Mouse (Mus musculus) limb, embryonic 13.5 days (tissue): ENCODE measurements around the gene Bbs5. TPM values are rescaled to one million over a fixed set of nuclear protein-coding genes. Genes with fewer than 3 reads are reported as not detected.

Experiments
- ATAC-seq: fragments of 200-750 bp; cut with Nextera tagmentation; 2 replicates; pipeline ENCODE4 v1.8.0; 2017; ENCODE audit warnings: low read depth, moderate number of reproducible peaks, moderate TSS enrichment; ENCODE audit not compliant: low FRiP score
- H3K27ac ChIP-seq: fragments of 300-500 bp; sonication (generic); 2 replicates; pipeline ENCODE4 v1.5.1; 2015; ENCODE audit warnings: inconsistent platforms, mild to moderate bottlenecking, moderate library complexity
- H3K27me3 ChIP-seq: fragments of 300-500 bp; sonication (generic); 2 replicates; pipeline ENCODE4 v1.6.1; 2015; ENCODE audit warnings: mild to moderate bottlenecking, inconsistent platforms
- H3K36me3 ChIP-seq: fragments of 300-500 bp; sonication (generic); 2 replicates; pipeline ENCODE4 v1.6.1; 2015; ENCODE audit warnings: inconsistent platforms, mild to moderate bottlenecking, moderate library complexity
- H3K4me1 ChIP-seq: fragments of 300-500 bp; sonication (generic); 2 replicates; pipeline ENCODE4 v1.6.1; 2015; ENCODE audit warnings: inconsistent platforms
- H3K4me2 ChIP-seq: fragments of 300-500 bp; sonication (generic); replicated peaks from 2 replicates; pipeline ENCODE4 v1.6.1; 2015; ENCODE audit warnings: inconsistent platforms, mild to moderate bottlenecking, moderate library complexity
- H3K4me3 ChIP-seq: fragments of 300-500 bp; sonication (generic); 2 replicates; pipeline ENCODE4 v1.5.1; 2015; ENCODE audit warnings: moderate library complexity, mild to moderate bottlenecking, inconsistent platforms
- H3K9ac ChIP-seq: fragments of 300-500 bp; sonication (generic); 2 replicates; pipeline ENCODE4 v1.6.1; 2015; ENCODE audit warnings: mild to moderate bottlenecking, inconsistent platforms
- H3K9me3 ChIP-seq: fragments of 300-500 bp; sonication (generic); 2 replicates; pipeline ENCODE4 v1.6.1; 2016; ENCODE audit warnings: inconsistent platforms
- WGBS: fragments of 180-500 bp; shearing (Covaris S2); methylation state at CpG from one replicate; pipeline ENCODE4 v1.1.7; 2015; 5-methylcytosine and 5-hydroxymethylcytosine counted together
- polyA plus RNA-seq: library from polyadenylated mRNA; unstranded; fragments of >200 nt; fragmentation: Nextera tagmentation; extraction: Ambion mirVana; gene quantifications from 2 replicates; pipeline ENCODE4 v1.2.1, GENCODE M21; 2015

The Bbs5 gene
- polyA plus RNA-seq, 1 experiment from 2014 or later, result 20.5 TPM

DNA sequence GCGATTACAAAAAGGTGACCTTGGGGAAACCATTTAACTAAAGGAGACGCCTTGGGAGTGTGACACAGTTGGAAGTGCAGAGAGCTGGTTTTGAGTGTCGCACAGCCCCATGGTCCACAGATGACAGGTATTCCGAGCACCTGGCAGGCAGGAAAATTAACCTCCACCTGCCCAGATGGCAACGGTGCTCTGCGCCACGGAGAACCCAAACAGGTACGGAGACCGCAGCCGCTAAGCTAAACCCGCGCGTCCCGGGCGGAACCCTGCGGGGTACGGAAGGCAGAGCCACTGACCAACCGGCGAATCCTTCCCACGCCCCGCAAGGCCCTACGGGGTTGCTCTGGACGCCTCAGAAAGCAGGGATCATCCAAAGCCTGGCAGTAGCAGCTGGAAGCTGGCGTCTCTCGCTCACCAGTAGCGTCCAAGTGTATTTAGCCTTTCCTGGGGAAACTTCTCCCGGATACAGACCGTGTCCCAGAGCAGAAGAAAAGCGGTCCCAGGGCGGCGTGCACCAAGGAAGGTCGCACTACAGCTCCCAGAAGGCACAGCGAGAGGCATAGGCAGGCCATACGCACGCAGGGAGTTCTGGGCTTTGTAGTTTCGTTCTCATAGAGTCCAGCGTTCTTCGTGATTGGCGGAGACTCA is 66.1 kb downstream of the Bbs5 start, which contains the start of gene Fastkd1:
Fastkd1 (minus strand) TSS at position 536 of the 645 bp plus-strand sequence.
- Histone ChIP-seq H3K4me3 (peak within 1 kb of the TSS; percentile 84), H3K9me3 (no peaks in the 10 kb centered on the region), H3K9ac (peak within 1 kb of the TSS; percentile 79), H3K27ac (peak within 1 kb of the TSS; percentile 48; the same call in 1 of the 2 replicates), H3K36me3 (peaks cover 10% of the 10 kb centered on the region; the same call in 1 of the 2 replicates), H3K27me3 (peaks cover 3% of the 10 kb centered on the region; the same call in 1 of the 2 replicates), H3K4me2 (peak within 1 kb of the TSS; percentile 78), H3K4me1 (no peaks in the 10 kb centered on the region)
- WGBS, result under 1% methylated on average over 39 of the region's 39 CpGs
- peak; percentile 98 for ATAC-seq

GRCm38 (mm10) chr2:69713626-69714014 is 66.6 kb downstream of the Bbs5 start:
- Histone ChIP-seq H3K4me1 (no peaks in the 10 kb centered on the region), H3K27me3 (peaks cover 3% of the 10 kb centered on the region; the same call in 1 of the 2 replicates), H3K4me3 (peak overlapping the region; percentile 84), H3K9me3 (no peaks in the 10 kb centered on the region), H3K4me2 (peak overlapping the region; percentile 78), H3K9ac (no peak overlapping the region), H3K36me3 (peaks cover 10% of the 10 kb centered on the region; the same call in 1 of the 2 replicates), H3K27ac (no peak overlapping the region)
- no peak for ATAC-seq
- 34% methylated on average over 4 of the region's 4 CpGs for WGBS

DNA sequence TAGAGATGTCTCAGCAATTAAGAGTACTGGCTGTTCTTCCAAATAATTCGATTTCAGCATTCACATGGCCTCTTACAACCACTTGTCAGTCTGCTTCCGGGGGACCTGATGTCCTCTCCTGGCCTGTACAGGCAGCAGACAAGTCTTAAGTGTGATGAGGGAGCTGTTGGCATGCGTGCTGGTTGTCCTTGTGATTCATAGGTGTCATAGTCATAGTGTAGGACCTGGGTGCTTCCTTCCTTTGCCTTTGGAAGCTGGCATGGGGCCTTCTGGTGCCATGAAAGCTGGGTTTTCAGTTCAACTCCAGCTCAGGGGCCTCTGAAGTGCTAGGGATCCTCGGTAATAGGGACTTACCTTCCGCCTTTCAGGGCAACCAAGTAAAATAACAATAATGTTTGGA is 67.2 kb downstream of the Bbs5 start:
- Histone ChIP-seq H3K9me3 (no peaks in the 10 kb centered on the region), H3K36me3 (peaks cover 10% of the 10 kb centered on the region; the same call in 1 of the 2 replicates), H3K27ac (no peak overlapping the region), H3K4me3 (no peak overlapping the region), H3K4me2 (no peak overlapping the region), H3K9ac (no peak overlapping the region), H3K4me1 (no peaks in the 10 kb centered on the region), H3K27me3 (peaks cover 3% of the 10 kb centered on the region; the same call in 1 of the 2 replicates)
- no peak for ATAC-seq
- 80% methylated on average over 5 of the region's 5 CpGs for WGBS

DNA sequence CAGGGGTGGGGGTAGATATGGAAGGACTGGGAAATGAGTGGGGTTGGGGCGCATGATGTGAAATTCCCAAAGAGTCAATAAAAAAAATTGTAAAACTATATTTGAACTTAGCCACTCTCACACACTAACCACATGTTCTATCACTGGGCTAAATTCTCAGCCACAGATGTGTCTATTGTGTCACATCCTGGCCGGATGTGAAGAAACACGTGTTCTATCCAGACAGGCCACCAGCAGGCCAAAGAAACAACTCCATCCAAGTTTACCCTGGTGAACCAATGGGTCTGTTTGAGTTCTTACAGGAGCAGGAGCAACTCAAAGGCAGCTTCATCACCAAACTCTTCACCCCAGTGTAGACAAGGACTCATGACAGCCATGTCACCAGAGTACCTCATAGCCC is 69.5 kb downstream of the Bbs5 start:
- Histone ChIP-seq H3K9me3 (no peaks in the 10 kb centered on the region), H3K4me1 (no peaks in the 10 kb centered on the region), H3K4me2 (no peak overlapping the region), H3K27ac (no peak overlapping the region), H3K36me3 (no peaks in the 10 kb centered on the region), H3K4me3 (no peak overlapping the region), H3K27me3 (peaks cover 9% of the 10 kb centered on the region), H3K9ac (no peak overlapping the region)
- 74% methylated on average over 3 of the region's 3 CpGs for WGBS
- ATAC-seq, result no peak

Other genes with a start within 250 kb of the Bbs5 start
- 0.04 TPM in 1 of 2 replicates, not detected in the other for gene Lrp2, start 61.1 kb upstream of the Bbs5 start, polyA plus RNA-seq
- 17.6 and 22.0 TPM in 2 replicates for gene Klhl41, start 22.9 kb downstream of the Bbs5 start, polyA plus RNA-seq
- 10.3 and 12.1 TPM in 2 replicates for gene Fastkd1, start 66.3 kb downstream of the Bbs5 start, polyA plus RNA-seq
- 169 and 174 TPM in 2 replicates for gene Ppig, start 75.4 kb downstream of the Bbs5 start, polyA plus RNA-seq
- 1.9 and 2.3 TPM in 2 replicates for gene Ccdc173, start 142.4 kb downstream of the Bbs5 start, polyA plus RNA-seq
- gene Phospho2, start 142.5 kb downstream of the Bbs5 start, polyA plus RNA-seq, result 22.2 and 25.2 TPM in 2 replicates
- 29.2 and 31.6 TPM in 2 replicates for gene Klhl23, start 174.8 kb downstream of the Bbs5 start, polyA plus RNA-seq
- 379 and 400 TPM in 2 replicates for gene Ssb, start 214.4 kb downstream of the Bbs5 start, polyA plus RNA-seq
- gene Mettl5, start 238.4 kb downstream of the Bbs5 start, polyA plus RNA-seq, result 36.2 and 40.5 TPM in 2 replicates